Mouse (Mus musculus): ENCODE data around the gene Hgfac.

DNA sequence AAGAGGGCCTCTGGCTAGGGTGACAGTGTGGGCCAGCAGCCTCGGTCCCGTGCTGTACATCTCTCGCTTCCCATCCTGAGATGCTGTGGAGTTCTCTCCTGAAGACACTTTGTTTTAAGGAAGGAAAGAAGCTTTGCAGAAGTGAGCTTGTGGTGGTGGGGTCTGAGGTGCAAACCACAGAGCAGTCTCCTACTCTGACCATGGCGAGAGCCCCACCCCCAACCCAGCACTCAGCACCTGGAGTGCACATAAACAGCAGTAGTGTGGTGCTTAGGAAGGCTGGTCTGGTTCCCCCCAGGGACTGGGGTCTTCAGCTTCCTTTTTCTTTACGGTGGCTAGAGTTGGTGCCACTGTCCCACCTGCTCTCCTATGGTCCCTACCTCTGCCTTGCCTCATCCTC lies 6.2 kb upstream of the Hgfac start:
- no peak for TF ChIP-seq CTCF (IDR thresholded peaks at IDR 0.05; ENCODE audit: insufficient read depth, low read length)
- TF ChIP-seq POLR2A (IDR thresholded peaks at IDR 0.05; ENCODE audit: borderline replicate concordance, extremely low read depth, low read depth, low read length), result no peak

Measured in lung, adult 2 months (tissue).